Mouse (Mus musculus): ENCODE measurements around the gene Zfp867. TPM values are rescaled to one million over a fixed set of nuclear protein-coding genes. Genes with fewer than 3 reads are reported as not detected.

The Zfp867 gene
- polyA plus RNA-seq, 1 experiment from 2014 or later, result 7.7 TPM

DNA sequence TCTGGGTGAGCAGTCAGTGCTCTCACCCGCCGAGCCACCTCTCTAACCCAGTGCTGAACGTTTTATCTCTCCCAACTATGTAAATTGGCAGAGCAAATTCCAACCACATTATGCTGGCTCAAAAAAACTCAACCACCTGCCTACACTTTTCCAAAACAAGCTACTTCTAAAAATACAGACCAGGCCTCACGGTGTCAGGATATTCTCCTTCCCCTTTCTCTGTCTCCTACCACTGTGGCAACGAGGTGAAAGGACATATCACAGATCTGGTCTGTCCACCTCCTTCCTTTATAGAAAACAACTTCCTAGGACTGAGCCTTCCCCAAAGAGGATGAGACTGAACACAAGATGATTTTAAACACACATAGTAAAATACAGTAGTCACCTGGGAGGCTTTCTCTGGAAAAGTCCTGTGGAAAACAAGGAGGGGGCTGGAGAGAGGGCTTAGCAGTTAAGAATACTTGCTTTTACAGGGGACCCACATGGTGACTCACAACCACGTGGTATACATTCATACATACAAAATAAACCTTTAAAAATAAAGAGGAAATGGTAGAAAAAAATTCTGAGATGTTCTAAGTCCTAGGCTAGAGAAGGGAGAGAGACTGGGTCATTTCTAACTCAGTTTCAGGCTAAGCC is 24.5 kb upstream of the Zfp867 start:
- Histone ChIP-seq H3K27ac (ENCODE audit: low read depth) (no peak overlapping the region), H3K9ac (no peak overlapping the region), H3K4me1 (ENCODE audit: insufficient read depth) (no peaks in the 10 kb centered on the region), H3K9me3 (ENCODE audit: low read depth, low read length) (no peaks in the 10 kb centered on the region), H3K4me3 (ENCODE audit: low read depth, low read length) (no peak overlapping the region), H3K4me2 (no peak overlapping the region), H3K27me3 (ENCODE audit: insufficient read depth, low read length) (no peaks in the 10 kb centered on the region), H3K36me3 (ENCODE audit: insufficient read depth) (peaks cover 99% of the 10 kb centered on the region)
- ATAC-seq (ENCODE audit: insufficient read depth), result no peak
- no peak for TF ChIP-seq CTCF (IDR thresholded peaks at IDR 0.05; ENCODE audit: low read depth)
- no peak for DNase-seq
- WGBS, result 75% methylated on average over 6 of the region's 6 CpGs

GRCm38 (mm10) chr11:59486222-59486621 is 13.9 kb upstream of the Zfp867 start:
- no peak for ATAC-seq (ENCODE audit: insufficient read depth)
- WGBS, result 77% methylated on average over 8 of the region's 8 CpGs

DNA sequence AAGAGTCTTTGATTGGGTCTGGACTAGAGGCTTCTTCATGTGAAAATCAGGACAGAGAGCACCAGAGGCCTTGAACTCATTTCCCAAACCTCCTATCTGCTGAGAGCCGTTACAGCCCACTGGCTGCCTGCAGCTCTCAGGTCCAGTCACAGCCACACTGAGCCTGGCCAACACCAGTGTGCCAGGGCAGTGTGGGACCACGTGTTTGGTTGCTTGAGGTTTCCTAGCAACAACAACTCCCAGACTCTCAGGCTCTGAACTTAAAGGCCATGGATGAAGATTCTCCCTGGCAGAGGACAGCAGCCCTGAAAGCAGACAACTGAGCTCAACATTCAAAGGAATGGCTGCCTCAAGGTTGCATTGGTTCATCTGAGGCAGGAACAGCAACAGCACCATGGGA is 13.4 kb upstream of the Zfp867 start:
- Histone ChIP-seq H3K4me2 (no peak overlapping the region), H3K36me3 (ENCODE audit: insufficient read depth) (peaks cover 51% of the 10 kb centered on the region), H3K27ac (ENCODE audit: low read depth) (no peak overlapping the region), H3K9me3 (ENCODE audit: low read depth, low read length) (no peaks in the 10 kb centered on the region), H3K27me3 (ENCODE audit: insufficient read depth, low read length) (no peaks in the 10 kb centered on the region), H3K4me3 (ENCODE audit: low read depth, low read length) (no peak overlapping the region), H3K9ac (no peak overlapping the region), H3K4me1 (ENCODE audit: insufficient read depth) (no peaks in the 10 kb centered on the region)
- ATAC-seq (ENCODE audit: insufficient read depth), result no peak
- no peak for DNase-seq
- no peak for TF ChIP-seq CTCF (IDR thresholded peaks at IDR 0.05; ENCODE audit: low read depth)
- 64% methylated on average over 2 of the region's 2 CpGs for WGBS

More at GRCm38 (mm10) chr11:59486222-59486621, 13.9 kb upstream of the Zfp867 start:
- TF ChIP-seq CTCF (IDR thresholded peaks at IDR 0.05; ENCODE audit: low read depth), result no peak
- H3K36me3 ChIP-seq (ENCODE audit: insufficient read depth), result peaks cover 56% of the 10 kb centered on the region
- H3K9me3 ChIP-seq (ENCODE audit: low read depth, low read length), result no peaks in the 10 kb centered on the region
- no peak overlapping the region for H3K9ac ChIP-seq
- no peaks in the 10 kb centered on the region for H3K4me1 ChIP-seq (ENCODE audit: insufficient read depth)
- H3K4me2 ChIP-seq, result no peak overlapping the region
- H3K27me3 ChIP-seq (ENCODE audit: insufficient read depth, low read length), result no peaks in the 10 kb centered on the region
- H3K4me3 ChIP-seq (ENCODE audit: low read depth, low read length), result no peak overlapping the region
- DNase-seq, result no peak
- H3K27ac ChIP-seq (ENCODE audit: low read depth), result no peak overlapping the region

DNA sequence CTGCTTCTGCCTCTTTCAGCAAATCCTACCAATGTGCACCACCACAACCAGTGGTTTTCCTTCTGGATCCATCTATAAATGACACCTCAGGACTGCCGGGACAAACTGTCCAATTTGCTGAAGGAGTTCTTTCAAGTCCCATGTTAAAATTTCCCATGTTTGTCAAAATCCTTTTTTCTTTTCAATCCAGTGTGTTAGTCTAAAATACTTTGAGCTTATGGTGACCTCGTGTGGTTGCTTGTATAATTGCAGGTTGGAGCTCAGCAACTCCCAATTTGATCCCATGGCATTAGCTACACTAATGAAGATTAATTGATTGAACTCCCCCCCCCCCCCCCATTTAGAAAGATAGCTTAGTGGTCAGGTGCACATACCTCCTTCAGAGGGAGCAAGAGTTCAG is 10.9 kb upstream of the Zfp867 start:
- 1% methylated on average over 2 of the region's 2 CpGs for WGBS
- Histone ChIP-seq H3K9me3 (ENCODE audit: low read depth, low read length) (no peaks in the 10 kb centered on the region), H3K9ac (no peak overlapping the region), H3K4me3 (ENCODE audit: low read depth, low read length) (no peak overlapping the region), H3K27me3 (ENCODE audit: insufficient read depth, low read length) (no peaks in the 10 kb centered on the region), H3K27ac (ENCODE audit: low read depth) (no peak overlapping the region), H3K36me3 (ENCODE audit: insufficient read depth) (peaks cover 33% of the 10 kb centered on the region), H3K4me2 (no peak overlapping the region), H3K4me1 (ENCODE audit: insufficient read depth) (no peaks in the 10 kb centered on the region)
- TF ChIP-seq CTCF (IDR thresholded peaks at IDR 0.05; ENCODE audit: low read depth), result peak; percentile 75
- ATAC-seq (ENCODE audit: insufficient read depth), result no peak
- DNase-seq, result peak; percentile 91

- Histone ChIP-seq H3K9ac (no peak overlapping the region), H3K27me3 (ENCODE audit: insufficient read depth, low read length) (no peaks in the 10 kb centered on the region), H3K36me3 (ENCODE audit: insufficient read depth) (no peaks in the 10 kb centered on the region), H3K4me2 (no peak overlapping the region), H3K27ac (ENCODE audit: low read depth) (no peak overlapping the region), H3K9me3 (ENCODE audit: low read depth, low read length) (no peaks in the 10 kb centered on the region), H3K4me3 (ENCODE audit: low read depth, low read length) (no peak overlapping the region), H3K4me1 (ENCODE audit: insufficient read depth) (no peaks in the 10 kb centered on the region)
- 66% methylated on average over 6 of the region's 6 CpGs for WGBS
- no peak for TF ChIP-seq CTCF (IDR thresholded peaks at IDR 0.05; ENCODE audit: low read depth)
- DNase-seq, result no peak
- ATAC-seq (ENCODE audit: insufficient read depth), result no peak
Measured at GRCm38 (mm10) chr11:59477240-59477639, 5.0 kb upstream of the Zfp867 start.

DNA sequence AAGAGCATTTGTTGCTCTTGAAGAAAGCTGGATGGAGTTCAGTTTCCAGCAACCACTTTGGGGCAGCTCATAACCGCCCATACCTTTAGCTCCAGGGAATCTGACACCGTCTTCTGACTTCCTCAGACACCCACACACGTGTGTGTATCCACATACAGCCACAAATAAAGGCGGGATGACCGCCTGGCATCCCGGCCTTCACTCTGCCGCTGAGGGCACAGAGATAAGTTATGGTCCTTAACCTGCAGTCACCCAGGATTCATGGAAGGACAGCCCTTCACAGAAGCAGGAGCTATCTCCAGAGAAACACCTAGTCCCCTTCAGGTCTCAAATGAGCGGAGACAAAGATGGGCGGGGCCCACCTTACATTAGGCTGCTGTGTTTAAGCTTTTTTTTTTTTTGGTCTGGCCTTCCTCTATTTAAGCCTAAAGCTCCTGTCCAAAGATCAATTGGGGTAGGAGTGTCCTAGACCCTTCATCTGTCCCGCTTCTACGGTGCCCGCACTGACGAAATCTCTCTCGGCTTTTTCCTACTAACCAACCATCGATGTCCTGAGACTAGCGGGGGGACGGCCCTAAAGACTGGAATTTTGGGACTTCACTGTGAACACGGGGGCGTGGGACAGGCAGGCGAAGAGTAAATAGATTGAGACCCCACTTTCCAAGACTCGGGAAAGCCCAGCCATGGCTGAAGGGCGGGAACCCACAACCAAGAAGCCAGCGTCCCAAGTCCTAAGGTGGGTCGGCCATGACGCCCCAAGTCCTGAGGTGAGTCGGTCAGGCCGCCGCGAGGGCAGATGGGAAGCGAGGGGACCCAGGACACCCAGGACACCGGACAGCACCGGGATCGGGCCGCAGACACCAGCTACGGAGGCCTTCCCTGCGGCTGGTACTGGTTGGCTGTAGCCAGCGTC is 605 bp downstream of the Zfp867 start:
- H3K4me2 ChIP-seq, result peak overlapping the region; percentile 66
- H3K4me1 ChIP-seq (ENCODE audit: insufficient read depth), result no peaks in the 10 kb centered on the region
- H3K4me3 ChIP-seq (ENCODE audit: low read depth, low read length), result peak overlapping the region; percentile 65
- H3K27me3 ChIP-seq (ENCODE audit: insufficient read depth, low read length), result no peaks in the 10 kb centered on the region
- H3K9me3 ChIP-seq (ENCODE audit: low read depth, low read length), result no peaks in the 10 kb centered on the region
- peak overlapping the region; percentile 61; the same call in 1 of the 2 replicates for H3K27ac ChIP-seq (ENCODE audit: low read depth)
- no peak for TF ChIP-seq CTCF (IDR thresholded peaks at IDR 0.05; ENCODE audit: low read depth)
- peak; percentile 43 for DNase-seq
- peak; percentile 74 for ATAC-seq (ENCODE audit: insufficient read depth)
- no peaks in the 10 kb centered on the region for H3K36me3 ChIP-seq (ENCODE audit: insufficient read depth)
- peak overlapping the region; percentile 82 for H3K9ac ChIP-seq
- 4% methylated on average over 37 of the region's 37 CpGs for WGBS

DNA sequence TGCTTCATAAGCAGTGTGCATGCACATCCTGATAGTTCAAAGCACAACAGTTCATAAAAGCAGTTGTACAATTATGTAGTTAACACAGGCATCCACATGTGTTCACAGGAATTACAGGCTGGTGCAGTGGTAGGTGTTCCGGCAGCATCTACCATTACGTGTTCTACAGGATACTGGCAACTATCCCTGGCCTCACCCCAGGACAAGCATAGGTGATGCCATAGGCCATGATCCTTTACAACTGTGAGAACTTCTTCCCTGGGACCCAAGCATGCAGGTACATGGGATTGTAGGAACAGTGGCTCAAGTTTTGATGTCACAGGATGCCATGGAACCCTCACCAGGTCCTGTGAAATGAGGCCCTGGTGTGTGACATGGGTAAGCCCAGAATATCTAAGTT is 11.8 kb downstream of the Zfp867 start:
- H3K27ac ChIP-seq (ENCODE audit: low read depth), result no peak overlapping the region
- H3K27me3 ChIP-seq (ENCODE audit: insufficient read depth, low read length), result no peaks in the 10 kb centered on the region
- H3K4me1 ChIP-seq (ENCODE audit: insufficient read depth), result no peaks in the 10 kb centered on the region
- no peak overlapping the region for H3K4me2 ChIP-seq
- 91% methylated on average over 2 of the region's 2 CpGs for WGBS
- DNase-seq, result no peak
- peaks cover 67% of the 10 kb centered on the region for H3K36me3 ChIP-seq (ENCODE audit: insufficient read depth)
- ATAC-seq (ENCODE audit: insufficient read depth), result no peak
- peaks cover 30% of the 10 kb centered on the region for H3K9me3 ChIP-seq (ENCODE audit: low read depth, low read length)
- no peak for TF ChIP-seq CTCF (IDR thresholded peaks at IDR 0.05; ENCODE audit: low read depth)
- no peak overlapping the region for H3K4me3 ChIP-seq (ENCODE audit: low read depth, low read length)
- H3K9ac ChIP-seq, result no peak overlapping the region
